Mouse (Mus musculus) heart, adult 2 months (tissue): ENCODE measurements around the gene Fam19a5.

Experiments used
- CTCF ChIP-seq: fragments of 200-600 bp; IDR thresholded peaks from 2 replicates; pipeline ENCODE4 v1.8.1; 2022; ENCODE audit warnings: antibody characterized with exemption, mild to moderate bottlenecking, moderate library complexity
- EP300 ChIP-seq: fragments of 200-500 bp; IDR thresholded peaks from 2 replicates; pipeline ENCODE4 v1.6.1; 2011; ENCODE audit warnings: low read depth, low read length, control low read depth; ENCODE audit not compliant: insufficient read depth
- POLR2A ChIP-seq: fragments of 200-500 bp; IDR thresholded peaks from 2 replicates; pipeline ENCODE4 v1.6.1; 2011; ENCODE audit warnings: mild to moderate bottlenecking, low read depth, low read length, control low read depth; ENCODE audit not compliant: insufficient read depth

DNA sequence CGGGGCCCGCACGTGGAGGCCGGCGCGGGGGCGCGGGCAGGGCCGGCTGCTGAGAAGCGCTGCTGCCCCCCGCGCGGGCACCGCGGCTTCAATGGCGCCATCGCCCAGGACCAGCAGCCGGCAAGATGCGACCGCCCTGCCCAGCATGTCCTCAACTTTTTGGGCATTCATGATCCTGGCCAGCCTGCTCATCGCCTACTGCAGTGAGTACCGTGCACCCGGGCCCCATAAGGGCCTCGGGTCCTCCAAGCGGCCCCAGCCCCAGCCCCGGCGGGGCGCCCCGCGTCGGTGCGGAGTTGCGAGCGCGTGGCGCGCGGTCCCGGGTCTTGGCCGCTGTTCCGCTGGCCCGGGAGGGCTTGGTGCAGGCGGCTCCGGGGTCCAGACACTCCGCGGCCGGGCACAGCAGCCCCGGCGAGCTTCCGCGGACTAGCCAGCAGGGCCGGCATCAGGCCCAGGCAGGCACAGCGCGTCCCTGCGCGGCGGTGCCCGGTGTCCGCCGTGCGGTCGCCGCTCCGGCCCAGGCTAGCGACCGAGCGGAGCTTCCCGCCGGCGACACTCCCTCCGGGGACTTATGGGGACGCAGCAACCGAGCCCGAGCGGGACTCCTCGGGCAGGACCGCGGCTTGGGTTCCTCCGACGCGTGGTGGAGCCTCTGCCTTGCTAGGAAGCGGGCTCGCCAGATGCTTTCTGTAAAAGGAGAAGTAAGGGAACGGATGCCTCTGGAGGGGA lies 466 bp downstream of the Fam19a5 start:
- TF ChIP-seq EP300 (no peak), POLR2A (no peak), CTCF (no peak)
